Mouse (Mus musculus): ENCODE results near the gene 1810062G17Rik. TPM values are rescaled to one million over a fixed set of nuclear protein-coding genes. Genes with fewer than 3 reads are reported as not detected.

1810062G17Rik gene
- polyA plus RNA-seq, 1 experiment from 2014 or later, result 2.8 TPM

DNA sequence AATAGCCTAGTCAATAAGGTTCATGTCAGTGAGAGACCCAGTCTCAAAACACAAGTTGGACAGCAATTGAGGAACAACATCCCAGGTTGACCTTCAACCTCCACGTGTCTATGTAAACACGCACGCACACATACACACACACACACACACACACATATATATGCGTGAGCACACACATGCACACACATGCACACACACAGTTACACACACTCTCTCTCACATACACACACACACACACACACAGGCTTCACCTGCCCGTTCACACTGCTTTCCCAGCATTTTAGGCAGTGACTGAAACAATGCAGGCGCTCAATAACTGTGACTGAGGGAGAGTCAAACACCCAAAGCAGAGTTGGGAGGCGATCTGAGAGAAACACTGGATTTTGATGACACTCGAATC is 29.6 kb downstream of the 1810062G17Rik start:
- TF ChIP-seq CTCF (IDR thresholded peaks at IDR 0.05; ENCODE audit: low read depth), result no peak
- H3K4me1 ChIP-seq (replicated peaks; ENCODE audit: control insufficient read depth, insufficient read depth, low read length), result peaks cover 5% of the 10 kb centered on the region; the same call in 1 of the 2 replicates
- WGBS, result 81% methylated on average over 8 of the region's 8 CpGs

DNA sequence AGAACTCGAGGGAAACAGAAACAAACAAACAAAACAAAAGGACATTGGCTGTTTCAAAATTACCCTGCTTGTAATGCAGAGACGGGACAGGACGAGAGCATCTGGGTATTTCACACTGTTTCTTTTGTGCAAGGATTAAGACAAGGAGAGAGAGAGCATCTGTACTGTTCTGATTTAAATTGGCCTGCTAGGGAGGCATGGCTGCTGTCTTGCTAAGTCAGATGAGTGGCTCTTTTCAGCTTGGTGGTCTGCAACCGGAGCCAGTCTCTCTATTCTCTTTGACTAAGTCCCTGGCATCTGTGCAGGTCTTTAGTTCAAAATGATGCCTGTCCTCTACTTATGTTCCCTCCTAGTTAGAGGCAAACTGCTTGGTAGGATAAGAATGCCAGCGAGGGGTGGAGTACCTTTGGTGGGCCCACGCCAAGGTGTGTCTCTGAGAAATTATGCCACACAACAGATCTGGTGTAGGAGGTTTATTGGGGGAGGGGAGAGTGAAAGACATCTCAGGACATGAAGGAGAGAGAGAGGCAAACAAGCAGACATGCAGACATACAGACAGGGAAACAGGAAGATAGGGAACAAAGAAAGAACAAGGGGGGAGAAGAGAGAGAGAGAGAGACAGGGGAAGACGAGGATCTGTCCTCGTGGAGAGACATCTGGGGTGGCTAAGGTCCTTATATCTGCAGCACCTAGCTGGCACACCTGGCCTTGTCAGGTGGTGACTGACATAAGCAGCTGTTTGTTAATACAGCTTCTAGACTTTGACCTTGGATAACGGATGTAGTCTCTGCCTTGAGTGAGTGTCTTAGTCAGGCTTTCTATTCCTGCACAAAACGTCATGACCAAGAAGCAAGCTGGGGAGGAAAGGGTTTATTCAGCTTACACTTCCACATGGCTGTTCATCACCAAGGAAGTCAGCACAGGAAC is 30.3 kb downstream of the 1810062G17Rik start:
- H3K9me3 ChIP-seq (ENCODE audit: control insufficient read depth), result no peaks in the 10 kb centered on the region
- H3K36me3 ChIP-seq (ENCODE audit: control insufficient read depth, insufficient read depth), result no peaks in the 10 kb centered on the region
- no peak overlapping the region for H3K4me3 ChIP-seq (ENCODE audit: low read depth, low read length)
- H3K27ac ChIP-seq (ENCODE audit: low read depth, low read length), result peak overlapping the region; percentile 50
- H3K4me1 ChIP-seq (replicated peaks; ENCODE audit: control insufficient read depth, insufficient read depth, low read length), result peaks cover 5% of the 10 kb centered on the region; the same call in 1 of the 2 replicates
- H3K9ac ChIP-seq (ENCODE audit: low read depth, low read length), result no peak overlapping the region
- H3K27me3 ChIP-seq (replicated peaks; ENCODE audit: control insufficient read depth, insufficient read depth, low read length), result no peaks in the 10 kb centered on the region
- no peak overlapping the region for H3K4me2 ChIP-seq (replicated peaks; ENCODE audit: low read depth)
- peak; percentile 99 for ATAC-seq
- TF ChIP-seq CTCF (IDR thresholded peaks at IDR 0.05; ENCODE audit: low read depth), result no peak
- 52% methylated on average over 10 of the region's 10 CpGs for WGBS

More for the DNA sequence above, 29.6 kb downstream of the 1810062G17Rik start:
- Histone ChIP-seq H3K27ac (ENCODE audit: low read depth, low read length) (no peak overlapping the region), H3K36me3 (ENCODE audit: control insufficient read depth, insufficient read depth) (no peaks in the 10 kb centered on the region), H3K9me3 (ENCODE audit: control insufficient read depth) (no peaks in the 10 kb centered on the region), H3K27me3 (replicated peaks; ENCODE audit: control insufficient read depth, insufficient read depth, low read length) (no peaks in the 10 kb centered on the region), H3K9ac (ENCODE audit: low read depth, low read length) (no peak overlapping the region), H3K4me3 (ENCODE audit: low read depth, low read length) (no peak overlapping the region), H3K4me2 (replicated peaks; ENCODE audit: low read depth) (no peak overlapping the region)
- no peak for ATAC-seq

DNA sequence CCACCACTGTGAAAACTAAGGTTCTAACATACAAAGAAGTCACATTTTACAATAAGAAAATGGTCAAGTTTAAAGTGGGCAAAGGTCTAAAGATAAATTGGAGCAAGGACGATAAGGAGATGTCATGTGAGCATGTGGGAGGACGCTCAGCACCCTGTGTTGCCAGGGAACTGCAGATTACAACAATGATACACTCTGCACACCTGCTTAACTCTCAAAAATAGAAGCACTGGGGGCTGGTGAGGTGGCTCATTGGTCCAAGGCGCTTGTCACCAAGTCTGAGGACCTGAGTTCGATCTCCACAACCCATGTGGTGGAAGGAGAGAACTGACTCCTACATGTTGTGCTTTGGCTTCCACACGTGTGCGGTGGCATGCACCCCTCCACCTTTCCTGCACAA is 35.8 kb downstream of the 1810062G17Rik start:
- ATAC-seq, result peak; percentile 84
- Histone ChIP-seq H3K4me2 (replicated peaks; ENCODE audit: low read depth) (no peak overlapping the region), H3K36me3 (ENCODE audit: control insufficient read depth, insufficient read depth) (no peaks in the 10 kb centered on the region), H3K4me1 (replicated peaks; ENCODE audit: control insufficient read depth, insufficient read depth, low read length) (0 out of 2 replicates have a peak, but pooled peaks cover 5% of the 10 kb centered on the region), H3K27me3 (replicated peaks; ENCODE audit: control insufficient read depth, insufficient read depth, low read length) (no peaks in the 10 kb centered on the region), H3K9me3 (ENCODE audit: control insufficient read depth) (no peaks in the 10 kb centered on the region), H3K9ac (ENCODE audit: low read depth, low read length) (no peak overlapping the region), H3K4me3 (ENCODE audit: low read depth, low read length) (no peak overlapping the region), H3K27ac (ENCODE audit: low read depth, low read length) (no peak overlapping the region; the same call in 1 of the 2 replicates)
- 36% methylated on average over 6 of the region's 6 CpGs for WGBS
- no peak for TF ChIP-seq CTCF (IDR thresholded peaks at IDR 0.05; ENCODE audit: low read depth)

DNA sequence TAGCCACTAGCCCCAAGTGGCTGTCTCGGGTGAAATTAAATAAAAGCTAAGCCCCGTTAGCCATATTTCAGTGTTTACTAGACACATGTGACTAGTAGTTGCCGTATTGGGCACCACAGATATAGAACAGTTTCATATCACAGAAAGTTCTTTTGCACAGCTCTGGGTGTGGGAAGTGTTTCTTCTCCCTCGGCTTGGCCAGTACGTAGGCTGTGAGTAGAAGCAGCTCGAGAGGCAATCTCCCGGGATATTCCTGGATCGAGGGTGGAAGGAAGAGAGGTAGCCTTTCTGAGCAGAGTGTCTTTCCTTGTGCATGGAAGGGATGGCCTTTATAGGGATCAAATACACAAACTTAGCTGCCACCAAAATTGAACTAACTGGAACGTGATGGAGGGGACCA is 40.5 kb downstream of the 1810062G17Rik start:
- 86% methylated on average over 9 of the region's 9 CpGs for WGBS
- Histone ChIP-seq H3K4me3 (ENCODE audit: low read depth, low read length) (no peak overlapping the region), H3K36me3 (ENCODE audit: control insufficient read depth, insufficient read depth) (no peaks in the 10 kb centered on the region), H3K9me3 (ENCODE audit: control insufficient read depth) (no peaks in the 10 kb centered on the region), H3K9ac (ENCODE audit: low read depth, low read length) (no peak overlapping the region), H3K27me3 (replicated peaks; ENCODE audit: control insufficient read depth, insufficient read depth, low read length) (no peaks in the 10 kb centered on the region), H3K4me1 (replicated peaks; ENCODE audit: control insufficient read depth, insufficient read depth, low read length) (0 out of 2 replicates have a peak, but pooled peaks cover 5% of the 10 kb centered on the region), H3K4me2 (replicated peaks; ENCODE audit: low read depth) (no peak overlapping the region), H3K27ac (ENCODE audit: low read depth, low read length) (no peak overlapping the region)
- TF ChIP-seq CTCF (IDR thresholded peaks at IDR 0.05; ENCODE audit: low read depth), result no peak
- no peak for ATAC-seq

DNA sequence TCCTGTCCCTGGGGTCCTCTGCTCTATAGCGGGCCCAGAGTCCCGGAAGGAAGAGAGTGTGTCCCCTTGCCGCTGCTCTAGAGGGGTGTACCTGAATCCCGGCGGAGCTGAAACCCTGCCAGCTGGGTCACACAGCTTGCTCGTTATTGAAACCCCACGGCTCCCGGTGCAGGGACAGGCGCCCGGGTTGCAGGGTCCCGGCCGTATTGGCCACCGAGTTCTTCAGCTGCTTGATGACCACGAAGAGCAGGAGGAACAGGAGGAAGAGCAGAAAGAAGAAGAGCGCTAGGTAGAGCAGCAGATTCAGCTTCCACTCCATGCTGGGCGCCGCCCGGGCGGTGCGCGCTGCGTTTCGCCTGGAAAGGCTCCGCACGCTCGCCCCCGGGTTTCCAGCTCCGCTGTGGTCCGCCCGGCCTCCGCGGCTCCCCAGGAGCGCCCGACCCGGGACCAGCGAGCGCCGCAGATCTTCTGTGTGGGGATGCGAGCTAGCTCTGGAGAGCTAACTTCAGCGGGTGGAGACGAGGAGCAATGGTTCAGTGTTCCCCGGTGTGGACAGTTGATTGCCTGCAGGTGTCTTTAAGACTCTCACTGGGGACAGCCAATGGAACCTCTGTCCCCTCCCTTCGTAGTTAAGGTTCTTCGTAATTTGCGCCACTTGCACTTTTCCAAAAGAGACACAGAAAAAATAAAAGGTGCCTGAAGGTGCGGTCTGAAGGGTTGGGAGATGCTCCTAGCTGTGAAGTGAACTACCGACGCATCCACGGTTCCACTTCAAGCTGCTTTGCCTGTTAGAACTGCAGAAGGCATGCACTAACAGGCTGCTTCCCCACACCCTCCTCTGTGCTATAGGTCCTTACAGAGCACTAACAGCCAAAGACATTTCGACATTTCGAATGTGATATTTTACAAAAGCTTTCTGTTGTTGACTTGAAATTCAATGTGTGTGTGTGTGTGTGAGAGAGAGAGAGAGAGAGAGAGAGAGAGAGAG is 45.6 kb downstream of the 1810062G17Rik start, which contains the start of gene Gm11549:
Gene Gm11549, minus strand, starts transcription at position 741 of the 988 bp plus-strand sequence.
- H3K27ac ChIP-seq (ENCODE audit: low read depth, low read length), result no peak within 1 kb of the TSS
- no peaks in the 10 kb centered on the region for H3K9me3 ChIP-seq (ENCODE audit: control insufficient read depth)
- TF ChIP-seq CTCF (IDR thresholded peaks at IDR 0.05; ENCODE audit: low read depth), result no peak
- ATAC-seq, result peak; percentile 73
- H3K27me3 ChIP-seq (replicated peaks; ENCODE audit: control insufficient read depth, insufficient read depth, low read length), result 0 out of 2 replicates have a peak, but pooled peaks cover 6% of the 10 kb centered on the region
- no peaks in the 10 kb centered on the region for H3K4me1 ChIP-seq (replicated peaks; ENCODE audit: control insufficient read depth, insufficient read depth, low read length)
- no peaks in the 10 kb centered on the region for H3K36me3 ChIP-seq (ENCODE audit: control insufficient read depth, insufficient read depth)
- WGBS, result 2% methylated on average over 51 of the region's 51 CpGs
- peak within 1 kb of the TSS; percentile 46 for H3K4me3 ChIP-seq (ENCODE audit: low read depth, low read length)
- H3K4me2 ChIP-seq (replicated peaks; ENCODE audit: low read depth), result peak within 1 kb of the TSS; percentile 96
- peak within 1 kb of the TSS; percentile 51; the same call in 1 of the 2 replicates for H3K9ac ChIP-seq (ENCODE audit: low read depth, low read length)

Data from intestine, postnatal 0 days (tissue).